Mouse (Mus musculus) cerebellum, postnatal 10 days (tissue): ENCODE results near the gene Pex7.

Source experiments
- DNase-seq, 2 experiments: peaks; one replicate each; pipeline ENCODE4 v3.0.0; 2021; ENCODE audit warnings: mixed read lengths in 2 of 2

Gene Pex7

GRCm38 (mm10) chr10:19876669-19877068, 30.8 kb downstream of the Pex7 start:
- DNase-seq, result peak in 1 of 2 experiments; percentile 35

GRCm38 (mm10) chr10:19875346-19875745, 32.1 kb downstream of the Pex7 start:
- no peak for DNase-seq

DNA sequence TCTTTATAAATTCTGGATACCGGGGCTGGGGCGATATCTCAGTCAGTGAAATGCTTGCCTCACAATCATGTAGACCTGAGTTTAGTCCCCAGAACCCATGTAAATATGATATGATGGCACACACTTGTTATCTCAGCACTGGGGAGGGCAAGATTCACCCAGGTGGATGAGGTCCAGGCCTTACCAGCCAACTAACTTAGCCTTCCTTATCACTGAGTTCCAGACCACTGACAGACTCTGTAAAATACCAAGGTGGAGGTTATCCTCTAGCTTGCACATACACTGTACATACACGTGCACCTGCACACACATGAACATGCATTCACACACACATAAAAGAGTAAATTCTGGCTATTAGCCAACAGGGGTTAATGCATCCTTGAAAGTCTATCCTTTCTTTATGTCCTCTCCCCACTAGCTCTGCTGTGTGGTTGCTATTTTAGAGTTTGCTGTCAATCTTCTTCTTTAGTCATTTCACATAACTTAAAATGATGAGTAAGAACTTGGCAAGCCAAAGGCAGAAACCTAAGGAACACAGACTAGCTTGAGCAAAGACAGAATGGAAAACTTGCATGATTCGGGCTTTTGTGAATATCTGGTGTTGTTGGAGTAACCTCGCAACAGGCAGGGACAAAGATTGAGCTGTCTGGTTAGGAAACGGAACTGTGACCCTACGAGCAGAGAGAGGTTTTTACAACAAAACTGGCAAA, 51.7 kb downstream of the Pex7 start:
- DNase-seq, result no peak

- DNase-seq, result no peak
Observed at GRCm38 (mm10) chr10:19853609-19854008, 53.9 kb downstream of the Pex7 start.

GRCm38 (mm10) chr10:19852776-19853175, 54.7 kb downstream of the Pex7 start:
- no peak for DNase-seq

DNA sequence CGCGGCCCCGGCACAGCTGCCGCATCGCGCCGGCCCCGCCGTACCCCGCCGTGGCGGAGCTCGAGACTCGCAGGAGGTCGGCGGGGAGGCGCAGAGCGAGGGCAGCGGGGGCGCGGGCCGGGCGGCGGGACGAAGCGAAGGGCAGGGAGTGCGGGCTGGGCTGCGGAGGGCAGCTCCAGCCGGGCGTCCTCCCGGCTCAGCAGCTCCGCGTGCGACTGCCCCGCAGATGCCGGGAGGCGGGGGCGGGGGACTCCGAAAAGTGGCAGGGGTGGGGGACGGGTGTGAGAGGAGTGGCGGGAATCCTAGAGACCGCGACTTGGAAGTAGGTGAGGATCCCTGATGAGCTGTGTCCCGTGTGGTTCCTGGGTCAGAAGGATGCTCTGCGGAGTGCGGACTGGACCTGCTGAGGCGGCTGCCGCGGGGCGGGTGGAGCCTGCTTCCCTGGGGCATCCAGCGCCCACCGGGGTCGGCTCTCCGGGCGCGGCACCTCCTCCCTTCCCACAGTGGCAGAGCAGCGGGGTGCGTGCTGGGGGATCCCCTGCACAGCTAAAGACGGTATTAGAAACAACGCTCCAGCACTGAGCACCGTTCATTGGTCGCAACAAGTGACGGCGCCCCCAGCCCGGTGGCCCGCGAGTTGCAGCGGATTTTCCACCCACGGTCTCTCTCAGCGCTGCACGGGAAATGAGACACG, 56.3 kb downstream of the Pex7 start, which contains the start of gene Slc35d3:
TSS of gene Slc35d3 (minus strand) at position 462 of the 694 bp plus-strand sequence.
- DNase-seq, result peak; percentile 55 to 59

- peak; percentile 52 to 54 for DNase-seq
Observed at GRCm38 (mm10) chr10:19850544-19850997, 56.9 kb downstream of the Pex7 start.

DNA sequence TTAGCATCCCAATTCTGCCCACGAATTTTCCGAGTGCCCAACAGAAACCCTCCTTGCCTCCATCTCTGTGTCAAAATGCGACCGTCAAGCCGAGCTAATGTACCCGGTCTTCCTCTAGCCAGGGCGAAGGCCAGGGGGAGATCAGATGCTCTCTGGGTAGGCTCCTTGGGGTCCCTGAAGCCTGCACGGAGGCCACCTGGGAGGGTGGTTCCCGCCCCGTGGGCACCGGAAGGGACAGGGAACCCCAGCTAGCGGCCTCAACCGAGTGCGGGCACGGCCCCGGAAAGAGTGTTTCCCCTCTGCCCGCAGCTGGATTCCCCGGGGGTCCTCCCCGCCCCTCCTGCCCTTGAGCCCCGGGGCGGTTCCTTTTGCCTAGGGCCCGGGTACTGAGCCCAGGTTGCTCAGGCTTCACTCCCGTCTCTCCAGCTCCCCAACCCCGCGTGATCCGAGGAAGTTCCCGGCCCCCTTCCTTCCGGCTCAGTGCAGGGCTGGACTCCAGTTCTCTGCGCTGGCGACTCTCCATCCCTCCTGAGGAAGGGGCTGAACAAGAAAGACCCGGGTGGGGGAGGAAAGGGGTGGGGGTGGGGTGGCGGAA, 57.6 kb downstream of the Pex7 start:
- peak; percentile 45 to 57 for DNase-seq

GRCm38 (mm10) chr10:19848928-19849770, 58.3 kb downstream of the Pex7 start:
- DNase-seq, result peak; percentile 48 to 53

DNA sequence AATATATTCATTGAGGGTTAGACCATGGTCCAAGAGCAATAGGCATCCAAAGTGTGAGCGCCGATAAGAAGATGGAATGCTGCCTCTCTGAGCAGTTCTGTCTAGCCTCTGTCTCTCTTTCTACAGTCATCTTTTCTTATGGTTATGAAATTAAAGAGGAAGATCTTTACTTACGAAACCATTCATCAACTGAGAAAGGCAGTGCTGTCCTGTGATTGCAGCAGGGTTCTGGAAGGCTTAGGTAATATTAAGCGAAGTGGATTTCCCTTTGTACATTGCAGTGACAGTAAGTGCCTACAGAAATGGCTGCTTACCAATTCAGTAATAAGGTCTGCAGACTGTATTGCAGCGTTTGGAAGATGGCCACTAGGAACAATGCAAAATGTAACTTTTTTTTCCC, 67.7 kb downstream of the Pex7 start:
- DNase-seq, result no peak

GRCm38 (mm10) chr10:19835887-19836710, 71.4 kb downstream of the Pex7 start:
- no peak for DNase-seq

DNA sequence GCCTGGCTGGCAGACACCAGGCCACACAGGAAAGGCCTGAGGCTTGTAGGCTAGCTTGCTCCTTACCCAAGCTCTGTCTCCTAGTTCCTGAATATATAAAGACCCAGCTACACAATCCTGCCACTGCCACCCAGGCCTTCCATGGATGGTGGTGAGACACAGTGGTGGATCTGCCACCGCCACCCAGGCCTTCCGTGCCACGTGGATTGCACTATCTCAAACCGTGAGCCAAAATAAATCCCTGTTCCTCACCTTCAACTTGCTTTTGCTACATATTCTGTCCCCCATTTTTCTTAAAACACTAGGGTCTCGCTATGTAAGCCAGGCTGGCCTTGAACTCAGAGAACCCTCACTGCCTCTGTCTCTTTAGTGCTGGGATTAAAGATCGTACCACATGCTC, 73.3 kb downstream of the Pex7 start:
- DNase-seq, result no peak

GRCm38 (mm10) chr10:19831072-19831849, 76.2 kb downstream of the Pex7 start:
- DNase-seq, result no peak

DNA sequence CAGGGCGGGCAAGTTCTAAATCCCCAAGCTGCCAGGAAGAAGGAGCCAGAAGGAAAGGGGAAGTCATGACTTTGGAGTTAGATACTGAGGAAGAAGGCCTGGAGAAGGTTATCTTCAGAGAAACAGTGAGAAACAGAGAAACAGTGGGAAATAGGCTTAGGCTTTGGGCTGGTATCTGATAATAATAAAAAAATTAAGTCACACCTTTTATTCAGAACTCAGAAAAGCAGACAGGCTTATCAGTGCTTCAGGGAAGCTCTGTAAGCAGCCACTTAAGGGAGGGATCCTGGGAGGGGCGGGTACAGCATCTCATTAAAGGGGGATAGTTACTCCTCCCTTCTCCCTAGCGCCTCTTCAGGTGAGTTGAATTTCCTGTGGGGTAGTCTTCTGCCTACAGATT, 86.5 kb downstream of the Pex7 start:
- DNase-seq, result no peak

DNA sequence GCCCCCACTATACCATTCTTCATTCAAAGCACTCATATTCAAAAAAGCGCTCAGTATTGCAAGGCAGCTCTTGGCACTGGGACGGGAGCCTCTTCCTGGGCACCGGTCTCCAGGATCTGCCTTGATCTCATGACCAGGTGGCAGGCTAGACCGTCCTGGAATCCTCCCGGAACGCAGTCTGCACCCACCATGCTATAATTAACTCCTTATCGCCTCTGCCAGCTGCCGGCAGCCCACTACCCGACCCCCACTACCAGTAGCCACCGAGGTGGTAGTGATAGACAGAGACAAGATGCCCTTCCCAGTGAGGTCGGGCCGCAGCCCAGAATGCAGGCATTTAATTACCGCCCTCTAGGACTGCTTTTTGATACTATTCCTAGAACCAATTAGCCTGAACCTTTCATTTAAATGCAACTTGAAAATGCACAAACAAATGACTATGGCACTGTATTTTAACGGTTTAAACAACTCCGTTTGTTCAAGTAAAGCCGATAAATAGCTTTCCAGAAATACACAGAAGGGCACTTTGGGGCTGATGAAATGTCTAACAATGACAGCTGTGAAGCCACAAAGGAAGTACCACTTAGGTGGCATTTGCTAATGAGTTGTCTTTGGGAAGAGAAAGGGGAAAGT, 88.7 kb downstream of the Pex7 start:
- peak; percentile 25 to 31 for DNase-seq

GRCm38 (mm10) chr10:19815371-19815770, 92.1 kb downstream of the Pex7 start:
- peak; percentile 56 to 72 for DNase-seq

GRCm38 (mm10) chr10:19811436-19812172, 95.9 kb downstream of the Pex7 start:
- DNase-seq, result peak; percentile 77 to 78

- DNase-seq, result no peak
Observed at GRCm38 (mm10) chr10:19804763-19805162, 102.7 kb downstream of the Pex7 start.
